Mouse (Mus musculus) forebrain, embryonic 12.5 days (tissue): ENCODE data around the gene Ly6g6c. TPM values are rescaled to one million over a fixed set of nuclear protein-coding genes. Genes with fewer than 3 reads are reported as not detected.

Source experiments
- ATAC-seq: fragments of 200-750 bp; cut with Nextera tagmentation; 2 replicates; pipeline ENCODE4 v1.8.0; 2017; ENCODE audit warnings: moderate TSS enrichment; ENCODE audit not compliant: low FRiP score
- H3K27ac ChIP-seq: fragments of 300-500 bp; sonication (generic); 2 replicates; pipeline ENCODE4 v1.5.1; 2016; ENCODE audit warnings: mild to moderate bottlenecking
- H3K27me3 ChIP-seq: fragments of 300-500 bp; sonication (generic); 2 replicates; pipeline ENCODE4 v1.6.1; 2016; ENCODE audit warnings: mild to moderate bottlenecking
- H3K36me3 ChIP-seq: fragments of 300-500 bp; sonication (generic); replicated peaks from 2 replicates; pipeline ENCODE4 v1.6.1; 2016; ENCODE audit warnings: mild to moderate bottlenecking
- H3K4me1 ChIP-seq: fragments of 300-500 bp; sonication (generic); 2 replicates; pipeline ENCODE4 v1.6.1; 2016
- H3K4me2 ChIP-seq: fragments of 300-500 bp; sonication (generic); 2 replicates; pipeline ENCODE4 v1.6.1; 2016; ENCODE audit warnings: mild to moderate bottlenecking, moderate library complexity
- H3K4me3 ChIP-seq: fragments of 300-500 bp; sonication (generic); replicated peaks from 2 replicates; pipeline ENCODE4 v1.5.1; 2016; ENCODE audit warnings: mild to moderate bottlenecking
- H3K9ac ChIP-seq: fragments of 300-500 bp; sonication (generic); 2 replicates; pipeline ENCODE4 v1.6.1; 2016; ENCODE audit warnings: mild to moderate bottlenecking
- H3K9me3 ChIP-seq: fragments of 300-500 bp; sonication (generic); 2 replicates; pipeline ENCODE4 v1.6.1; 2016
- WGBS: fragments of 180-500 bp; shearing (Covaris S2); methylation state at CpG from one replicate; pipeline ENCODE4 v1.1.7; 2016; 5-methylcytosine and 5-hydroxymethylcytosine counted together
- polyA plus RNA-seq: library from polyadenylated mRNA; unstranded; fragments of >200 nt; fragmentation: Nextera tagmentation; extraction: Ambion mirVana; gene quantifications from 2 replicates; pipeline ENCODE4 v1.2.1, GENCODE M21; 2016

The Ly6g6c gene
- polyA plus RNA-seq, 1 experiment from 2014 or later: not detected

GRCm38 (mm10) chr17:35051156-35052086, 13.8 kb upstream of the Ly6g6c start:
- Histone ChIP-seq H3K27ac (peak overlapping the region; percentile 96), H3K36me3 (peaks cover 39% of the 10 kb centered on the region), H3K4me2 (peak overlapping the region; percentile 78), H3K4me1 (peaks cover 57% of the 10 kb centered on the region), H3K4me3 (peak overlapping the region; percentile 46), H3K9me3 (no peaks in the 10 kb centered on the region), H3K27me3 (no peaks in the 10 kb centered on the region), H3K9ac (peak overlapping the region; percentile 85)
- 2% methylated on average over 20 of the region's 21 CpGs for WGBS
- peak; percentile 56 for ATAC-seq

GRCm38 (mm10) chr17:35052271-35052798, 12.9 kb upstream of the Ly6g6c start:
- peak overlapping the region; percentile 96 for H3K27ac ChIP-seq
- H3K4me2 ChIP-seq: peak overlapping the region; percentile 78
- H3K27me3 ChIP-seq: no peaks in the 10 kb centered on the region
- WGBS: 77% methylated on average over 12 of the region's 12 CpGs
- peaks cover 44% of the 10 kb centered on the region for H3K36me3 ChIP-seq
- H3K4me3 ChIP-seq: no peak overlapping the region
- no peak for ATAC-seq
- no peaks in the 10 kb centered on the region for H3K9me3 ChIP-seq
- peak overlapping the region; percentile 85 for H3K9ac ChIP-seq
- H3K4me1 ChIP-seq: peaks cover 51% of the 10 kb centered on the region

- ATAC-seq: no peak
- no peak overlapping the region for H3K9ac ChIP-seq
- H3K4me2 ChIP-seq: no peak overlapping the region
- H3K4me3 ChIP-seq: no peak overlapping the region
- peaks cover 52% of the 10 kb centered on the region for H3K36me3 ChIP-seq
- peaks cover 43% of the 10 kb centered on the region for H3K4me1 ChIP-seq
- 90% methylated on average over 7 of the region's 7 CpGs for whole genome bisulfite sequencing
- H3K9me3 ChIP-seq: no peaks in the 10 kb centered on the region
- no peaks in the 10 kb centered on the region for H3K27me3 ChIP-seq
- H3K27ac ChIP-seq: no peak overlapping the region
Measured at GRCm38 (mm10) chr17:35055691-35056495, 9.3 kb upstream of the Ly6g6c start.

- H3K9ac ChIP-seq: no peak overlapping the region
- 71% methylated on average over 3 of the region's 3 CpGs for WGBS
Measured at GRCm38 (mm10) chr17:35057090-35057489, 8.1 kb upstream of the Ly6g6c start.

GRCm38 (mm10) chr17:35058316-35058715, 6.9 kb upstream of the Ly6g6c start:
- 68% methylated on average over 9 of the region's 9 CpGs for WGBS
- no peak overlapping the region for H3K4me2 ChIP-seq
- ATAC-seq: no peak; the same call in 1 of the 2 replicates

More at GRCm38 (mm10) chr17:35057090-35057489, 8.1 kb upstream of the Ly6g6c start:
- H3K36me3 ChIP-seq: peaks cover 62% of the 10 kb centered on the region
- H3K27me3 ChIP-seq: no peaks in the 10 kb centered on the region
- H3K9me3 ChIP-seq: no peaks in the 10 kb centered on the region
- H3K4me1 ChIP-seq: peaks cover 33% of the 10 kb centered on the region
- no peak overlapping the region for H3K4me3 ChIP-seq
- no peak for ATAC-seq
- no peak overlapping the region for H3K4me2 ChIP-seq
- H3K27ac ChIP-seq: no peak overlapping the region

GRCm38 (mm10) chr17:35058911-35059892, 6.0 kb upstream of the Ly6g6c start, which contains the start of gene Ddah2:
Gene Ddah2 (plus strand): TSS chr17:35059035.
- Histone ChIP-seq H3K27ac (peak within 1 kb of the TSS; percentile 94), H3K36me3 (peaks cover 58% of the 10 kb centered on the region), H3K27me3 (peaks cover 14% of the 10 kb centered on the region), H3K4me3 (peak within 1 kb of the TSS; percentile 77), H3K4me2 (peak within 1 kb of the TSS; percentile 91), H3K4me1 (peaks cover 26% of the 10 kb centered on the region), H3K9me3 (no peaks in the 10 kb centered on the region), H3K9ac (peak within 1 kb of the TSS; percentile 82)
- under 1% methylated on average over 56 of the region's 57 CpGs for WGBS
- ATAC-seq: peak; percentile 94

More at GRCm38 (mm10) chr17:35058316-35058715, 6.9 kb upstream of the Ly6g6c start:
- peak overlapping the region; percentile 77 for H3K4me3 ChIP-seq
- H3K4me1 ChIP-seq: peaks cover 23% of the 10 kb centered on the region
- H3K27ac ChIP-seq: peak overlapping the region; percentile 94
- peaks cover 5% of the 10 kb centered on the region for H3K27me3 ChIP-seq
- no peaks in the 10 kb centered on the region for H3K9me3 ChIP-seq
- no peak overlapping the region for H3K9ac ChIP-seq
- peaks cover 61% of the 10 kb centered on the region for H3K36me3 ChIP-seq

- Histone ChIP-seq H3K36me3 (peaks cover 51% of the 10 kb centered on the region), H3K4me3 (peak overlapping the region; percentile 77), H3K9me3 (no peaks in the 10 kb centered on the region), H3K9ac (peak overlapping the region; percentile 82), H3K4me1 (peaks cover 35% of the 10 kb centered on the region), H3K27me3 (peaks cover 23% of the 10 kb centered on the region), H3K27ac (0 out of 2 replicates have a peak overlapping the region, but pooled peaks have one; percentile 94), H3K4me2 (peak overlapping the region; percentile 91)
- ATAC-seq: no peak
- 22% methylated on average over 14 of the region's 14 CpGs for WGBS
Measured at GRCm38 (mm10) chr17:35060071-35060470, 5.1 kb upstream of the Ly6g6c start.

GRCm38 (mm10) chr17:35060737-35061297, 4.4 kb upstream of the Ly6g6c start:
- peaks cover 43% of the 10 kb centered on the region for H3K36me3 ChIP-seq
- peak overlapping the region; percentile 91 for H3K4me2 ChIP-seq
- no peaks in the 10 kb centered on the region for H3K9me3 ChIP-seq
- H3K4me1 ChIP-seq: peaks cover 41% of the 10 kb centered on the region
- peaks cover 30% of the 10 kb centered on the region for H3K27me3 ChIP-seq
- peak overlapping the region; percentile 82 for H3K9ac ChIP-seq
- WGBS: 64% methylated on average over 22 of the region's 22 CpGs
- no peak overlapping the region for H3K27ac ChIP-seq
- no peak for ATAC-seq
- H3K4me3 ChIP-seq: peak overlapping the region; percentile 77

GRCm38 (mm10) chr17:35061299-35061698, 3.9 kb upstream of the Ly6g6c start:
- Histone ChIP-seq H3K4me3 (no peak overlapping the region), H3K36me3 (peaks cover 38% of the 10 kb centered on the region), H3K27ac (no peak overlapping the region), H3K9me3 (no peaks in the 10 kb centered on the region), H3K4me2 (no peak overlapping the region), H3K4me1 (peaks cover 41% of the 10 kb centered on the region), H3K27me3 (peaks cover 35% of the 10 kb centered on the region), H3K9ac (no peak overlapping the region)
- ATAC-seq: no peak
- 84% methylated on average over 8 of the region's 8 CpGs for WGBS

- 92% methylated on average over 3 of the region's 3 CpGs for WGBS
- Histone ChIP-seq H3K4me1 (peaks cover 38% of the 10 kb centered on the region), H3K4me3 (no peak overlapping the region), H3K36me3 (peaks cover 29% of the 10 kb centered on the region), H3K27ac (no peak overlapping the region), H3K27me3 (peaks cover 52% of the 10 kb centered on the region), H3K9me3 (no peaks in the 10 kb centered on the region), H3K9ac (no peak overlapping the region), H3K4me2 (no peak overlapping the region)
- ATAC-seq: no peak
Measured at GRCm38 (mm10) chr17:35063466-35063865, 1.7 kb upstream of the Ly6g6c start.
